Mouse (Mus musculus) liver, embryonic 14.5 days (tissue): ENCODE data around the gene Papln. TPM values are rescaled to one million over a fixed set of nuclear protein-coding genes. Genes with fewer than 3 reads are reported as not detected.

Experiments used
- ATAC-seq: fragments of 200-750 bp; cut with Nextera tagmentation; 2 replicates; pipeline ENCODE4 v1.8.0; 2017; ENCODE audit warnings: moderate number of reproducible peaks, mild to moderate bottlenecking, moderate library complexity; ENCODE audit not compliant: insufficient read depth
- DNase-seq, 3 experiments: peaks; one replicate each; pipeline ENCODE4 v3.0.0-alpha.2; 2012 to 2013; ENCODE audit warnings: low read depth in 3 of 3, low spot score in 3 of 3
- H3K27ac ChIP-seq: fragments of 300-500 bp; sonication (generic); 2 replicates; pipeline ENCODE4 v1.5.1; 2014; ENCODE audit warnings: moderate library complexity, mild to moderate bottlenecking, control low read depth, inconsistent platforms
- H3K27me3 ChIP-seq: fragments of 300-500 bp; sonication (generic); 2 replicates; pipeline ENCODE4 v1.6.1; 2014; ENCODE audit warnings: mild to moderate bottlenecking, low read length, moderate library complexity; ENCODE audit not compliant: control insufficient read depth, insufficient read depth
- H3K36me3 ChIP-seq: fragments of 300-500 bp; sonication (generic); replicated peaks from 2 replicates; pipeline ENCODE4 v1.6.1; 2014; ENCODE audit warnings: low read depth; ENCODE audit not compliant: control insufficient read depth, insufficient read depth
- H3K4me1 ChIP-seq, 2 experiments: fragments of 200-500 bp in 1 of 2; fragments of 300-500 bp in 1 of 2; sonication (generic) in 1 of 2; replicated peaks; 2 replicates each; pipeline ENCODE4 v1.6.1; 2012 to 2014; ENCODE audit warnings: antibody characterized with exemption in 1 of 2, inconsistent platforms in 1 of 2, low read length in 1 of 2; ENCODE audit not compliant: control insufficient read depth in 2 of 2, insufficient read depth in 2 of 2
- H3K4me2 ChIP-seq: fragments of 300-500 bp; sonication (generic); 2 replicates; pipeline ENCODE4 v1.6.1; 2014; ENCODE audit warnings: low read depth, mild to moderate bottlenecking, control low read depth, moderate library complexity
- H3K4me3 ChIP-seq, 2 experiments: fragments of 200-500 bp in 1 of 2; fragments of 300-500 bp in 1 of 2; sonication (generic) in 1 of 2; 2 replicates each; pipeline ENCODE4 v1.5.1; 2012 to 2014; ENCODE audit warnings: low read depth in 2 of 2, low read length in 2 of 2, mild to moderate bottlenecking in 2 of 2, control low read depth in 1 of 2, inconsistent platforms in 1 of 2, moderate library complexity in 1 of 2; ENCODE audit not compliant: insufficient read depth in 1 of 2
- H3K9ac ChIP-seq: fragments of 300-500 bp; sonication (generic); replicated peaks from 2 replicates; pipeline ENCODE4 v1.6.1; 2014; ENCODE audit warnings: mild to moderate bottlenecking, control low read depth, moderate library complexity
- H3K9me3 ChIP-seq: fragments of 300-500 bp; sonication (generic); 2 replicates; pipeline ENCODE4 v1.6.1; 2016; ENCODE audit warnings: low read length, mixed read lengths; ENCODE audit not compliant: control insufficient read depth
- CTCF ChIP-seq: IDR thresholded peaks from 2 replicates; pipeline ENCODE4 v1.5.1; 2016; ENCODE audit warnings: antibody characterized with exemption, low read depth, control low read depth
- EP300 ChIP-seq: IDR thresholded peaks from 2 replicates; pipeline ENCODE4 v1.6.1; 2016; ENCODE audit warnings: antibody characterized with exemption, low read depth
- WGBS: fragments of 180-500 bp; shearing (Covaris S2); extraction: QIAGEN DNeasy Blood & Tissue Kit; methylation state at CpG from one replicate; pipeline ENCODE4 v1.1.7; 2014; ENCODE audit not compliant: insufficient replicate concordance; 5-methylcytosine and 5-hydroxymethylcytosine counted together
- polyA plus RNA-seq, 2 experiments: library from polyadenylated mRNA; depleted of rRNA in 1 of 2; stranded (reverse) in 1 of 2; unstranded in 1 of 2; fragments of >200 nt; fragmentation: Nextera tagmentation in 1 of 2; extraction: Ambion mirVana in 1 of 2; gene quantifications; 2 replicates each; pipeline versions ENCODE4 v1.2.1 to v1.2.3; 2012 to 2014

Papln gene
- polyA plus RNA-seq, 2 experiments = 0.27 to 1.2 TPM

DNA sequence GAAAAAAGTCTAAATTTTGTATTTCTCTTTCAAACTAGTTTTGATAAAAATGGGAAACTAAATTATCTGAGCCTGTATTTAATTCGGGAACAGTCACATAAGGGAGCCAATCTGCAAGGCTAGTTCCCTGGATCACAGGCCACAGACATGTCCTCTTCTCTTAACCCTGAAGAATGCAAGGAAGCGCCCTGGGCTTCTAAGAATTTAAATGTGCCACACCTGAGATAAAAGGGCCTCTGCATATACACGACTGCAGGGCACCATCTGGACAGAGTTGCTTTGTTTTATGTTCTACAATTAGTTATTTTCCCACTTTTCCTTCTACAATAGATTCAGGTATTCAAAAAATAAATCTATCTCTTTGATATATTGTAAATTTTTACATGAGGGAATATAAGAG, 67.0 kb downstream of the Papln start:
- WGBS = 39% methylated on average over 3 of the region's 3 CpGs
- Histone ChIP-seq H3K27ac (no peak overlapping the region), H3K27me3 (no peaks in the 10 kb centered on the region), H3K4me2 (no peak overlapping the region), H3K9ac (no peak overlapping the region), H3K4me1 (peaks cover 0 to 2% of the 10 kb centered on the region in 2 experiments; a peak in 1 of 4 replicates), H3K9me3 (no peaks in the 10 kb centered on the region), H3K36me3 (no peaks in the 10 kb centered on the region; the same call in none of the 2 replicates), H3K4me3 (no peak overlapping the region)
- TF ChIP-seq EP300 (no peak), CTCF (no peak)
- no peak; the same call in 1 of the 2 replicates for ATAC-seq
- peak; percentile 9 to 29 (median 26) for DNase-seq

DNA sequence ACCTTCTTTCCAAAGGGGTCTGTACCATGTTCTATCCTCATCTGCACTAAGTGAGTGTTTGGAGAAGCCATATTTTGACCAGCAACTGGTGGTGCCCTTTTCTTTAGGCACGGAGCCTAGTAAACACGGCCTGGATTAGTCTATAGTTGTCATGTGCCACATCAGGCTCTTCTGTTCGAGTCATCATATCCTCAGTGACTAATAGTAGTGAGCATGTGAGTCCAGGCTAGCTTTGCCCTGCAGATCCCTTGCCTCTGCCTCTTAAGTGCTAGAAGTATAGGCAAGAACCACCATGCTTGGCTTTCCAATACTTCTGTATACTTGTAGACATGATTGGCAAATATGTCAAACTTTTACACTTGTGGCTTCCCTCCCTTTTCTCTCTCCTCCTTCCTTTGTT, 70.5 kb downstream of the Papln start:
- 83% methylated on average over 3 of the region's 3 CpGs for WGBS
- DNase-seq = no peak
- H3K4me3 ChIP-seq = no peak overlapping the region
- H3K27me3 ChIP-seq = no peaks in the 10 kb centered on the region
- no peak for TF ChIP-seq CTCF
- no peak for TF ChIP-seq EP300
- H3K27ac ChIP-seq = no peak overlapping the region
- H3K4me1 ChIP-seq = peaks cover 0 to 2% of the 10 kb centered on the region in 2 experiments; a peak in 1 of 4 replicates
- peaks cover 2% of the 10 kb centered on the region for H3K36me3 ChIP-seq
- ATAC-seq = no peak
- H3K9me3 ChIP-seq = no peaks in the 10 kb centered on the region
- H3K4me2 ChIP-seq = no peak overlapping the region
- H3K9ac ChIP-seq = no peak overlapping the region

DNA sequence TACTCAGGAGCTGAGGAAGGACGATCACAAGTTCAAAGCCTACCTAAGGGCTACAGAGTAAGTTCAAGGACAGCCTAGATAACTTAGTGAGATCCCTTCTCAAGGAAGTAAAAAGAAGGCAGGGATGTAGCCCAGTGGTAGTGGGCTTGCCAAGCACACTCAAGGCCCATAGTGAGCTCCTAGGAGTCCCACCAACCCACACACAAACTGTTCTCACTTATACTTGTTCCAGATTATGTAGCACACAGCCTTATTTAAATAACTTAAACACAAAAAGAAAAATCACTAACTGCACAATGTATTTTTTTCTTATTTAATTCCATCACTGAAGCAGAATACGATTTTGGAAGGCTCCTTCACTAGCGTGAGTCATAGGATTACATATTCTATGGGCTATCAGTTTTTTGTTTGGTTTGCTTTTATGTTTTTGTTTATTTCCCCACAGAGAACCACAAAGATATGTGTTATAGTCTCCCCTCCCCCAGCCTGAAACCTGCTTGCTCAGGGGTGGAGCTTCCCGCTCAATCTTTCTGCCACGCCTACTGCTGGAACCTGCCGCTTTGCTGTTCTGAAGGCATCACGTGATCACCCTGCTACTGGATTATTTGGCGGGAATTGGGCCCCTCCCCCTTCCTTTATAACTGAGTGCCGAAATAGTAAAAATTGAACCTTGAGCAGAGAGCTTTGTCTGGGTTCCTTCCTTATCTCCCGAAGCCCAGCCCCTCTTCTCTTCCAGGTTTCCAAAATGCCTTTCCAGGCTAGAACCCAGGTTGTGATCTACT, 78.2 kb downstream of the Papln start:
- Histone ChIP-seq H3K4me1 (no peaks in the 10 kb centered on the region), H3K4me2 (no peak overlapping the region), H3K27me3 (no peaks in the 10 kb centered on the region), H3K27ac (no peak overlapping the region), H3K36me3 (peaks cover 4% of the 10 kb centered on the region), H3K4me3 (no peak overlapping the region), H3K9ac (no peak overlapping the region), H3K9me3 (no peaks in the 10 kb centered on the region)
- 69% methylated on average over 10 of the region's 10 CpGs for WGBS
- DNase-seq (no peak), ATAC-seq (no peak)
- no peak for TF ChIP-seq CTCF
- TF ChIP-seq EP300 = no peak

Other genes with a start within 250 kb of the Papln start
- gene Dcaf4, start 243.2 kb upstream of the Papln start, polyA plus RNA-seq (2012; rRNA removed) = 9.4 and 9.5 TPM in 2 replicates
- gene Dcaf4, start 243.2 kb upstream of the Papln start, polyA plus RNA-seq (2014; fragmentation: Nextera tagmentation; extraction: Ambion mirVana) = 9.8 and 12.6 TPM in 2 replicates
- gene Zfyve1, start 166.4 kb upstream of the Papln start, polyA plus RNA-seq (2012; rRNA removed) = 6.3 and 7.0 TPM in 2 replicates
- 4.8 and 5.4 TPM in 2 replicates for gene Zfyve1, start 166.4 kb upstream of the Papln start, polyA plus RNA-seq (2014; fragmentation: Nextera tagmentation; extraction: Ambion mirVana)
- 26.4 and 41.9 TPM in 2 replicates for gene Rbm25, start 132.4 kb upstream of the Papln start, polyA plus RNA-seq (2012; rRNA removed)
- gene Rbm25, start 132.4 kb upstream of the Papln start, polyA plus RNA-seq (2014; fragmentation: Nextera tagmentation; extraction: Ambion mirVana) = 74.4 and 80.7 TPM in 2 replicates
- gene Psen1, start 75.5 kb upstream of the Papln start, polyA plus RNA-seq (2012; rRNA removed) = 6.3 and 6.8 TPM in 2 replicates
- 21.0 and 21.1 TPM in 2 replicates for gene Psen1, start 75.5 kb upstream of the Papln start, polyA plus RNA-seq (2014; fragmentation: Nextera tagmentation; extraction: Ambion mirVana)
- 13.1 and 14.0 TPM in 2 replicates for gene Numb, start 158.3 kb downstream of the Papln start, polyA plus RNA-seq (2012; rRNA removed)
- gene Numb, start 158.3 kb downstream of the Papln start, polyA plus RNA-seq (2014; fragmentation: Nextera tagmentation; extraction: Ambion mirVana) = 9.7 and 11.3 TPM in 2 replicates
- 7.8 and 8.1 TPM in 2 replicates for gene Riox1, start 187.0 kb downstream of the Papln start, polyA plus RNA-seq (2012; rRNA removed)
- 6.8 and 7.3 TPM in 2 replicates for gene Riox1, start 187.0 kb downstream of the Papln start, polyA plus RNA-seq (2014; fragmentation: Nextera tagmentation; extraction: Ambion mirVana)
- gene Heatr4, start 221.2 kb downstream of the Papln start, polyA plus RNA-seq (2012; rRNA removed) = not detected in 2 replicates
- gene Heatr4, start 221.2 kb downstream of the Papln start, polyA plus RNA-seq (2014; fragmentation: Nextera tagmentation; extraction: Ambion mirVana) = not detected in 2 replicates
- gene Acot2, start 224.2 kb downstream of the Papln start, polyA plus RNA-seq (2012; rRNA removed) = 2.7 and 2.9 TPM in 2 replicates
- gene Acot2, start 224.2 kb downstream of the Papln start, polyA plus RNA-seq (2014; fragmentation: Nextera tagmentation; extraction: Ambion mirVana) = 5.5 and 6.0 TPM in 2 replicates
- gene Acot1, start 245.9 kb downstream of the Papln start, polyA plus RNA-seq (2012; rRNA removed) = 12.8 and 14.7 TPM in 2 replicates
- gene Acot1, start 245.9 kb downstream of the Papln start, polyA plus RNA-seq (2014; fragmentation: Nextera tagmentation; extraction: Ambion mirVana) = 28.3 and 35.7 TPM in 2 replicates